ENCODE assay signal across 9 mouse cellular contexts in genomic region chr1:33714796-33715195, GRCm38 (mm10). TPM values are rescaled to one million over a fixed set of nuclear protein-coding genes. Genes with fewer than 3 reads are reported as not detected.
DNase-seq lines count a peak whose midpoint lies in the region; ATAC-seq lines count a peak whose summit lies in the region.
"Had no signal": no experiment of that assay in that cellular context is flagged by ENCODE, and none has a peak within 500 bp of the region (broad histone marks: within the 10 kb centered on the region; RNA-seq: fewer than 3 reads in every experiment).

No protein-coding gene starts in this region.

- H3K9me3 ChIP-seq in limb, embryonic 11.5 days (ENCODE audit: control insufficient read depth, low read length) = no peaks in the 10 kb centered on the region
- H3K9me3 ChIP-seq in limb, embryonic 10.5 days (replicated peaks) = no peaks in the 10 kb centered on the region
- no peaks in the 10 kb centered on the region for H3K9me3 ChIP-seq in embryonic facial prominence, embryonic 10.5 days
- H3K9me3 ChIP-seq in hindbrain, embryonic 15.5 days = no peaks in the 10 kb centered on the region
- H3K9me3 ChIP-seq: liver, embryonic 15.5 days had no signal

- no peaks in the 10 kb centered on the region for H3K27me3 ChIP-seq in limb, embryonic 11.5 days (ENCODE audit: control insufficient read depth, insufficient read depth, low read length)
- H3K27me3 ChIP-seq in limb, embryonic 10.5 days (ENCODE audit: low read depth, poor library complexity, severe bottlenecking) = no peaks in the 10 kb centered on the region
- H3K27me3 ChIP-seq in embryonic facial prominence, embryonic 10.5 days (replicated peaks; ENCODE audit: low read depth, poor library complexity, severe bottlenecking) = no peaks in the 10 kb centered on the region
- no peaks in the 10 kb centered on the region for H3K27me3 ChIP-seq in hindbrain, embryonic 15.5 days

- no peak overlapping the region for H3K27ac ChIP-seq in limb, embryonic 11.5 days (replicated peaks; ENCODE audit: low read depth, low read length)
- no peak overlapping the region for H3K27ac ChIP-seq in limb, embryonic 10.5 days
- H3K27ac ChIP-seq in embryonic facial prominence, embryonic 10.5 days (replicated peaks) = no peak overlapping the region
- H3K27ac ChIP-seq in hindbrain, embryonic 15.5 days (replicated peaks) = no peak overlapping the region
- H3K27ac ChIP-seq: liver, embryonic 15.5 days had no signal

- H3K36me3 ChIP-seq in limb, embryonic 11.5 days (ENCODE audit: control insufficient read depth, insufficient read depth, low read length) = no peaks in the 10 kb centered on the region
- no peaks in the 10 kb centered on the region for H3K36me3 ChIP-seq in limb, embryonic 10.5 days
- H3K36me3 ChIP-seq in embryonic facial prominence, embryonic 10.5 days (replicated peaks) = no peaks in the 10 kb centered on the region
- no peaks in the 10 kb centered on the region for H3K36me3 ChIP-seq in hindbrain, embryonic 15.5 days
- H3K36me3 ChIP-seq: liver, embryonic 15.5 days had no signal

- no peak overlapping the region for H3K4me3 ChIP-seq in limb, embryonic 11.5 days (ENCODE audit: low read depth, low read length)
- no peak overlapping the region for H3K4me3 ChIP-seq in limb, embryonic 10.5 days
- H3K4me3 ChIP-seq in embryonic facial prominence, embryonic 10.5 days = 0 out of 2 replicates have a peak overlapping the region, but pooled peaks have one; percentile 21
- H3K4me3 ChIP-seq in hindbrain, embryonic 15.5 days = no peak overlapping the region
- H3K4me3 ChIP-seq: liver, embryonic 15.5 days had no signal

- ATAC-seq in limb, embryonic 11.5 days (ENCODE audit: insufficient number of reproducible peaks, low FRiP score, low TSS enrichment, low read depth) = no peak
- no peak for ATAC-seq in hindbrain, embryonic 15.5 days (ENCODE audit: low FRiP score, low read depth)

- H3K9ac ChIP-seq in limb, embryonic 11.5 days (ENCODE audit: low read length) = no peak overlapping the region
- H3K9ac ChIP-seq in hindbrain, embryonic 15.5 days = no peak overlapping the region
- H3K9ac ChIP-seq: liver, embryonic 15.5 days had no signal

- no peaks in the 10 kb centered on the region for H3K4me1 ChIP-seq in limb, embryonic 11.5 days (ENCODE audit: control insufficient read depth, insufficient read depth, low read length)
- H3K4me1 ChIP-seq in limb, embryonic 10.5 days = 0 out of 2 replicates have a peak, but pooled peaks cover 4% of the 10 kb centered on the region
- peaks cover 12% of the 10 kb centered on the region for H3K4me1 ChIP-seq in embryonic facial prominence, embryonic 10.5 days
- H3K4me1 ChIP-seq in hindbrain, embryonic 15.5 days (replicated peaks) = 0 out of 2 replicates have a peak, but pooled peaks cover 4% of the 10 kb centered on the region

- DNase-seq in limb, embryonic 11.5 days (ENCODE audit: low spot score) = peak; percentile 49
- no peak for DNase-seq in limb, embryonic 10.5 days (ENCODE audit: low spot score)
- peak; percentile 50 for DNase-seq in embryonic facial prominence, embryonic 10.5 days (ENCODE audit: low spot score)
- peak; percentile 35 for DNase-seq in retina, embryonic 14.5 days (ENCODE audit: low spot score)
- DNase-seq in left cerebral cortex, adult 18-20 months (ENCODE audit: low spot score in 2 of 2) = no peak
- DNase-seq in urinary bladder, adult 2 months (ENCODE audit: low spot score) = no peak
- no peak for DNase-seq in liver

- no peak overlapping the region for H3K4me2 ChIP-seq in limb, embryonic 11.5 days (ENCODE audit: low read depth, severe bottlenecking)
- H3K4me2 ChIP-seq in hindbrain, embryonic 15.5 days = peak overlapping the region; percentile 35
- H3K4me2 ChIP-seq: liver, embryonic 15.5 days had no signal

- WGBS in limb, embryonic 11.5 days = 4% methylated on average over 10 of the region's 10 CpGs
- WGBS in limb, embryonic 10.5 days = 5% methylated on average over 10 of the region's 10 CpGs
- 6% methylated on average over 10 of the region's 10 CpGs for WGBS in embryonic facial prominence, embryonic 10.5 days
- 5% methylated on average over 10 of the region's 10 CpGs for WGBS in hindbrain, embryonic 15.5 days

RNA-seq across cellular contexts. Expression of gene Rab23, which starts 4.9 kb away (rescaled TPM):
- 27.1 and 35.6 TPM in 2 replicates for polyA plus RNA-seq in limb, embryonic 11.5 days (2014; fragmentation: Nextera tagmentation; extraction: Ambion mirVana)
- 31.8 and 39.1 TPM in 2 replicates for polyA plus RNA-seq in limb, embryonic 10.5 days (2016; fragmentation: Nextera tagmentation; extraction: Ambion mirVana)
- polyA plus RNA-seq in embryonic facial prominence, embryonic 10.5 days (2016; fragmentation: Nextera tagmentation; extraction: Ambion mirVana) = 32.3 and 35.2 TPM in 2 replicates
- polyA plus RNA-seq in hindbrain, embryonic 15.5 days (2015; fragmentation: Nextera tagmentation; extraction: Ambion mirVana) = 29.7 and 31.2 TPM in 2 replicates
- 10 to 100 TPM; 26.8 to 31.2 TPM for total RNA-seq in left cerebral cortex, adult 18-20 months (2021)
- polyA plus RNA-seq in urinary bladder, adult 2 months (2012; rRNA removed) = 14.6 and 18.3 TPM in 2 replicates

RNA-seq across cellular contexts. Expression of gene Bag2, which starts 42.8 kb away (rescaled TPM):
- polyA plus RNA-seq in limb, embryonic 11.5 days (2014; fragmentation: Nextera tagmentation; extraction: Ambion mirVana) = 58.3 and 59.5 TPM in 2 replicates
- 63.2 and 72.5 TPM in 2 replicates for polyA plus RNA-seq in limb, embryonic 10.5 days (2016; fragmentation: Nextera tagmentation; extraction: Ambion mirVana)
- 59.0 and 65.7 TPM in 2 replicates for polyA plus RNA-seq in embryonic facial prominence, embryonic 10.5 days (2016; fragmentation: Nextera tagmentation; extraction: Ambion mirVana)
- 24.8 and 25.8 TPM in 2 replicates for polyA plus RNA-seq in hindbrain, embryonic 15.5 days (2015; fragmentation: Nextera tagmentation; extraction: Ambion mirVana)
- 10 to 100 TPM; 13.3 to 14.0 TPM for total RNA-seq in left cerebral cortex, adult 18-20 months (2021)
- 89.9 and 91.2 TPM in 2 replicates for polyA plus RNA-seq in urinary bladder, adult 2 months (2012; rRNA removed)

RNA-seq across cellular contexts. Expression of gene Prim2, which starts 45.2 kb away (rescaled TPM):
- 50.5 and 52.2 TPM in 2 replicates for polyA plus RNA-seq in limb, embryonic 11.5 days (2014; fragmentation: Nextera tagmentation; extraction: Ambion mirVana)
- polyA plus RNA-seq in limb, embryonic 10.5 days (2016; fragmentation: Nextera tagmentation; extraction: Ambion mirVana) = 54.5 and 55.2 TPM in 2 replicates
- 54.6 and 55.5 TPM in 2 replicates for polyA plus RNA-seq in embryonic facial prominence, embryonic 10.5 days (2016; fragmentation: Nextera tagmentation; extraction: Ambion mirVana)
- 22.6 and 24.3 TPM in 2 replicates for polyA plus RNA-seq in hindbrain, embryonic 15.5 days (2015; fragmentation: Nextera tagmentation; extraction: Ambion mirVana)
- total RNA-seq in left cerebral cortex, adult 18-20 months (2021) = 1 to 10 TPM; 6.7 to 6.9 TPM
- polyA plus RNA-seq in urinary bladder, adult 2 months (2012; rRNA removed) = 9.0 and 10.8 TPM in 2 replicates

Comparison
In these comparisons a context has a peak if more than half of its experiments do, and no peak if none do; other contexts are left out.
1. DNase-seq: peak in limb, embryonic 11.5 days (single experiment), embryonic facial prominence, embryonic 10.5 days (single experiment) and retina, embryonic 14.5 days (single experiment); none in limb, embryonic 10.5 days (single experiment), left cerebral cortex, adult 18-20 months (0 of 2), urinary bladder, adult 2 months (single experiment) and liver (single experiment).